Mouse (Mus musculus): ENCODE measurements around the gene Dnmt3b.
A peak's percentile ranks its signal among the peaks of the same experiment; 100 is the strongest.
"Not testable (repeated sequence)": the region's sequence is repeated elsewhere in the genome, so short reads cannot be mapped to it uniquely, and the experiment has no call there.

Dnmt3b gene

GRCm38 (mm10) chr2:153665401-153665800 lies 16.2 kb downstream of the Dnmt3b start:
- Histone ChIP-seq H3K36me3 (ENCODE audit: control insufficient read depth, insufficient read depth, low read length, poor library complexity, severe bottlenecking) (peaks cover 2% of the 10 kb centered on the region; the same call in 1 of the 2 replicates), H3K27me3 (ENCODE audit: control insufficient read depth, insufficient read depth, low read length, poor library complexity, severe bottlenecking) (no peaks in the 10 kb centered on the region)
- DNase-seq (ENCODE audit: low read depth, low spot score): no peak

DNA sequence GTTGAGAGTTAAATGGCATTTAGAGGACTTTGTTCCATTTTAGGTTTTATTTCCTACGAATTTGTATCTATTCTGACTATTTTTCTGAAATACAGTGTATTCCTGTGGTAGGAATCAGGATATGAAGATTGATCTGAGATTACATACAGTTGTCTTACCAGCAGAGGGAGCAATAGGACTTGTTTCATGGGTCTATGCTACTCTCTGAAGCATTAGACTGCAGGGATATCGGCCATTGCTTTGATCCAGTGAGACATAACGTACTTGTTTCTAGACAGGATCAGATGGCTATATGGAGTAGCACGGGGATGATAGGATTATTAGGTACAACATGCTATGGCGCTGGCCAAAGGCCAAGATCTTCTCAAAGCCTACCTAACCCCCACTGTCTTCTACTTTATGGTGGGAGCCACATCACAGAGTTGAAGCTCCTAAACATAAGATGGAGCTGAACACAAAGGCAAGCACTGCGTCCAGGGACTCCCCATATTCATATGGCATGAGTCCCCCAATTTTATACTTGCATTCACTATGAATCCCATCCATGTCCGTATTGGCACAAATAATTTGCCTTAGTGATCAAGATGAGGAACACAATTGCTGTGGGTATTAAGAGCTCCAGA lies 19.6 kb downstream of the Dnmt3b start:
- Histone ChIP-seq H3K36me3 (ENCODE audit: control insufficient read depth, insufficient read depth, low read length, poor library complexity, severe bottlenecking) (no peaks in the 10 kb centered on the region), H3K27me3 (ENCODE audit: control insufficient read depth, insufficient read depth, low read length, poor library complexity, severe bottlenecking) (no peaks in the 10 kb centered on the region)
- DNase-seq (ENCODE audit: low read depth, low spot score): peak; percentile 57

DNA sequence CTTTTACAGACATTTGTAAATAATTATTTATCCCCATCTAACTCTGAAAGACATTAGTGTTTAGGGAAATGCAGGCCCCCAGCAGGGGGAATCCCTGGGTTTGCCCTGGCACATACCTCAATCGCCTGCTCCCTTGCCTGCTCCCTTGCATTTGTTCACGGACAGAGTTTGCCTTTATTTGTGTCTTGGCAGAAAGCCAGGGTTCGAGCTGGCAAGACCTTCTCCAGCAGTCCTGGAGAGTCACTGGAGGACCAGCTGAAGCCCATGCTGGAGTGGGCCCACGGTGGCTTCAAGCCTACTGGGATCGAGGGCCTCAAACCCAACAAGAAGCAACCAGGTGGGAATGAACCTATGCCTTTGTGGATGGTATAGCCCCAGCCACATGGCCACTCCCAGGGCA lies 20.9 kb downstream of the Dnmt3b start:
- H3K27me3 ChIP-seq (ENCODE audit: control insufficient read depth, insufficient read depth, low read length, poor library complexity, severe bottlenecking): no peaks in the 10 kb centered on the region
- no peaks in the 10 kb centered on the region for H3K36me3 ChIP-seq (ENCODE audit: control insufficient read depth, insufficient read depth, low read length, poor library complexity, severe bottlenecking)
- no peak for DNase-seq (ENCODE audit: low read depth, low spot score)

GRCm38 (mm10) chr2:153672619-153673018 lies 23.4 kb downstream of the Dnmt3b start:
- peaks cover 2% of the 10 kb centered on the region for H3K36me3 ChIP-seq (ENCODE audit: control insufficient read depth, insufficient read depth, low read length, poor library complexity, severe bottlenecking)
- no peak for DNase-seq (ENCODE audit: low read depth, low spot score)
- H3K27me3 ChIP-seq (ENCODE audit: control insufficient read depth, insufficient read depth, low read length, poor library complexity, severe bottlenecking): no peaks in the 10 kb centered on the region

- not testable (repeated sequence) for H3K36me3 ChIP-seq (ENCODE audit: control insufficient read depth, insufficient read depth, low read length, poor library complexity, severe bottlenecking); H3K27me3 ChIP-seq (ENCODE audit: control insufficient read depth, insufficient read depth, low read length, poor library complexity, severe bottlenecking); DNase-seq (ENCODE audit: low read depth, low spot score)
Measured at GRCm38 (mm10) chr2:153675364-153675763, 26.1 kb downstream of the Dnmt3b start.

GRCm38 (mm10) chr2:153676944-153677343 lies 27.7 kb downstream of the Dnmt3b start:
- Histone ChIP-seq H3K36me3 (ENCODE audit: control insufficient read depth, insufficient read depth, low read length, poor library complexity, severe bottlenecking) (peaks cover 6% of the 10 kb centered on the region), H3K27me3 (ENCODE audit: control insufficient read depth, insufficient read depth, low read length, poor library complexity, severe bottlenecking) (no peaks in the 10 kb centered on the region)
- no peak for DNase-seq (ENCODE audit: low read depth, low spot score)

DNA sequence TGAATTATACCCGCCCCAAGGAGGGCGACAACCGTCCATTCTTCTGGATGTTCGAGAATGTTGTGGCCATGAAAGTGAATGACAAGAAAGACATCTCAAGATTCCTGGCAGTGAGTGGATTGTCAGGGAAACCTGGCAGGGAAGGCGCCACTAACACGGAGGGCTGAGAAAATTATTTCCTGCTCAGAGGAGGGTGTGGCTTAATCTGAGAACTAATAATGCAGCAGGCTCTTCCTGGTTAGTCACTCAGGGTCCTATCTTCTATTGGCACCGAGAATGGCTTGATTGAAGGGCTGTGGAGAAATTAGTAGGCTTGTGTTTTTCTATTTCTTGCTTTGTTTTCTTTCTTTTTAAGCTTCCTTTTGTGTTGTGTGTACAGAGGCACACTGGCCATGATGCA lies 28.3 kb downstream of the Dnmt3b start:
- Histone ChIP-seq H3K27me3 (ENCODE audit: control insufficient read depth, insufficient read depth, low read length, poor library complexity, severe bottlenecking) (no peaks in the 10 kb centered on the region), H3K36me3 (ENCODE audit: control insufficient read depth, insufficient read depth, low read length, poor library complexity, severe bottlenecking) (peaks cover 6% of the 10 kb centered on the region)
- DNase-seq (ENCODE audit: low read depth, low spot score): no peak

DNA sequence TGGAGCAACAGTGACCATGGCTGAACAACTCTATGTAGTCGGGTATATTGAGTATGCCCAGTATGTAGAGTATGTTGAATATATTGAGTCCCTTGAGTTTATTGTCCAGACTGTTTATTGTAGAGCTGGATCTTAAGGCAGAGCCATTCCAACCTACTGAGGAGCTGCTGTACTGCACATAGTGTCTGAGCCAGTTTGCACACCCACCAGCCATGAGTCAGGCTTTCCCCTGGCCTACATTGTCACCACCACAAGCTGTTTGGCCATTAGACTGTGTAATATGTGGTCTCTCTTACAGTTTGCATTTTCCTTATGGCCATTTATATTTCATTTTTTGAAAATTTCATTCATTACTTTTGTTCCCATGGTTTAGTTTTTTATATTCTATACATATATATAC lies 30.7 kb downstream of the Dnmt3b start:
- Histone ChIP-seq H3K27me3 (ENCODE audit: control insufficient read depth, insufficient read depth, low read length, poor library complexity, severe bottlenecking) (no peaks in the 10 kb centered on the region), H3K36me3 (ENCODE audit: control insufficient read depth, insufficient read depth, low read length, poor library complexity, severe bottlenecking) (peaks cover 6% of the 10 kb centered on the region)

GRCm38 (mm10) chr2:153693413-153693812 lies 44.2 kb downstream of the Dnmt3b start:
- H3K27me3 ChIP-seq (ENCODE audit: control insufficient read depth, insufficient read depth, low read length, poor library complexity, severe bottlenecking); H3K36me3 ChIP-seq (ENCODE audit: control insufficient read depth, insufficient read depth, low read length, poor library complexity, severe bottlenecking); DNase-seq (ENCODE audit: low read depth, low spot score): not testable (repeated sequence)

More for the DNA sequence above, 30.7 kb downstream of the Dnmt3b start:
- DNase-seq (ENCODE audit: low read depth, low spot score): no peak

- no peaks in the 10 kb centered on the region for H3K27me3 ChIP-seq (ENCODE audit: control insufficient read depth, insufficient read depth, low read length, poor library complexity, severe bottlenecking)
- DNase-seq (ENCODE audit: low read depth, low spot score): peak; percentile 78
- H3K36me3 ChIP-seq (ENCODE audit: control insufficient read depth, insufficient read depth, low read length, poor library complexity, severe bottlenecking): no peaks in the 10 kb centered on the region
Measured at GRCm38 (mm10) chr2:153694462-153695085, 45.3 kb downstream of the Dnmt3b start.

GRCm38 (mm10) chr2:153696352-153696751 lies 47.1 kb downstream of the Dnmt3b start, which contains the start of gene Dnmt3c:
TSS of gene Dnmt3c (plus strand) at chr2:153696652.
- Histone ChIP-seq H3K27me3 (ENCODE audit: control insufficient read depth, insufficient read depth, low read length, poor library complexity, severe bottlenecking) (no peaks in the 10 kb centered on the region), H3K36me3 (ENCODE audit: control insufficient read depth, insufficient read depth, low read length, poor library complexity, severe bottlenecking) (no peaks in the 10 kb centered on the region)
- DNase-seq (ENCODE audit: low read depth, low spot score): no peak

GRCm38 (mm10) chr2:153703389-153703788 lies 54.1 kb downstream of the Dnmt3b start:
- no peaks in the 10 kb centered on the region for H3K36me3 ChIP-seq (ENCODE audit: control insufficient read depth, insufficient read depth, low read length, poor library complexity, severe bottlenecking)
- no peak for DNase-seq (ENCODE audit: low read depth, low spot score)
- no peaks in the 10 kb centered on the region for H3K27me3 ChIP-seq (ENCODE audit: control insufficient read depth, insufficient read depth, low read length, poor library complexity, severe bottlenecking)

GRCm38 (mm10) chr2:153710701-153711330 lies 61.6 kb downstream of the Dnmt3b start:
- H3K27me3 ChIP-seq (ENCODE audit: control insufficient read depth, insufficient read depth, low read length, poor library complexity, severe bottlenecking): no peaks in the 10 kb centered on the region
- H3K36me3 ChIP-seq (ENCODE audit: control insufficient read depth, insufficient read depth, low read length, poor library complexity, severe bottlenecking): no peaks in the 10 kb centered on the region
- DNase-seq (ENCODE audit: low read depth, low spot score): peak; percentile 50

- no peaks in the 10 kb centered on the region for H3K27me3 ChIP-seq (ENCODE audit: control insufficient read depth, insufficient read depth, low read length, poor library complexity, severe bottlenecking)
- no peaks in the 10 kb centered on the region for H3K36me3 ChIP-seq (ENCODE audit: control insufficient read depth, insufficient read depth, low read length, poor library complexity, severe bottlenecking)
- DNase-seq (ENCODE audit: low read depth, low spot score): no peak
Measured at GRCm38 (mm10) chr2:153712646-153713091, 63.4 kb downstream of the Dnmt3b start.

- H3K36me3 ChIP-seq (ENCODE audit: control insufficient read depth, insufficient read depth, low read length, poor library complexity, severe bottlenecking): no peaks in the 10 kb centered on the region
- no peaks in the 10 kb centered on the region for H3K27me3 ChIP-seq (ENCODE audit: control insufficient read depth, insufficient read depth, low read length, poor library complexity, severe bottlenecking)
- DNase-seq (ENCODE audit: low read depth, low spot score): no peak
Measured at GRCm38 (mm10) chr2:153713227-153713626, 64.0 kb downstream of the Dnmt3b start.

Measured in splenic B cell, adult 2 months (primary cell).